Mouse (Mus musculus): Measurements from ENCODE around the gene Ube2h. TPM values are rescaled to one million over a fixed set of nuclear protein-coding genes. Genes with fewer than 3 reads are reported as not detected.
A peak's percentile ranks its signal among the peaks of the same experiment; 100 is the strongest.
"Not testable (repeated sequence)": the region's sequence is repeated elsewhere in the genome, so short reads cannot be mapped to it uniquely, and the experiment has no call there.

Gene Ube2h
- polyA plus RNA-seq, 1 experiment from 2014 or later = 40.1 TPM

- no peak for ATAC-seq (ENCODE audit: borderline replicate concordance, extremely low read depth, low FRiP score, low TSS enrichment)
- H3K27ac ChIP-seq = no peak overlapping the region
- WGBS = 47% methylated on average over 4 of the region's 4 CpGs
Observed at GRCm38 (mm10) chr6:30321002-30321401, 16.7 kb upstream of the Ube2h start.

GRCm38 (mm10) chr6:30319216-30319615, 14.9 kb upstream of the Ube2h start:
- H3K9me3 ChIP-seq = no peaks in the 10 kb centered on the region
- H3K4me1 ChIP-seq = no peaks in the 10 kb centered on the region
- no peak overlapping the region for H3K9ac ChIP-seq
- no peak overlapping the region for H3K27ac ChIP-seq
- no peak for ATAC-seq (ENCODE audit: borderline replicate concordance, extremely low read depth, low FRiP score, low TSS enrichment)
- no peaks in the 10 kb centered on the region for H3K36me3 ChIP-seq
- H3K27me3 ChIP-seq = no peaks in the 10 kb centered on the region
- 63% methylated on average over 5 of the region's 5 CpGs for WGBS
- H3K4me2 ChIP-seq = no peak overlapping the region
- no peak overlapping the region for H3K4me3 ChIP-seq

More at GRCm38 (mm10) chr6:30321002-30321401, 16.7 kb upstream of the Ube2h start:
- Histone ChIP-seq H3K4me2 (no peak overlapping the region), H3K9ac (no peak overlapping the region), H3K27me3 (no peaks in the 10 kb centered on the region), H3K36me3 (no peaks in the 10 kb centered on the region), H3K4me1 (no peaks in the 10 kb centered on the region), H3K9me3 (no peaks in the 10 kb centered on the region), H3K4me3 (no peak overlapping the region)

- Histone ChIP-seq H3K4me2 (no peak overlapping the region), H3K27me3 (no peaks in the 10 kb centered on the region), H3K4me1 (peaks cover 17% of the 10 kb centered on the region), H3K36me3 (no peaks in the 10 kb centered on the region), H3K4me3 (no peak overlapping the region), H3K9ac (no peak overlapping the region), H3K27ac (no peak overlapping the region), H3K9me3 (no peaks in the 10 kb centered on the region)
- ATAC-seq (ENCODE audit: borderline replicate concordance, extremely low read depth, low FRiP score, low TSS enrichment) = no peak
- WGBS = 18% methylated on average over 1 of the region's 1 CpGs
Observed at GRCm38 (mm10) chr6:30312006-30312405, 7.7 kb upstream of the Ube2h start.

- Histone ChIP-seq H3K4me2 (no peak overlapping the region), H3K36me3 (no peaks in the 10 kb centered on the region), H3K27me3 (no peaks in the 10 kb centered on the region), H3K4me1 (peaks cover 26% of the 10 kb centered on the region), H3K9me3 (no peaks in the 10 kb centered on the region), H3K9ac (no peak overlapping the region), H3K27ac (no peak overlapping the region), H3K4me3 (no peak overlapping the region)
- ATAC-seq (ENCODE audit: borderline replicate concordance, extremely low read depth, low FRiP score, low TSS enrichment) = no peak
- 48% methylated on average over 4 of the region's 4 CpGs for WGBS
Observed at GRCm38 (mm10) chr6:30308751-30309150, 4.4 kb upstream of the Ube2h start.

GRCm38 (mm10) chr6:30307691-30308090, 3.4 kb upstream of the Ube2h start:
- Histone ChIP-seq H3K4me3 (no peak overlapping the region), H3K4me2 (no peak overlapping the region; the same call in 1 of the 2 replicates), H3K27ac (peak overlapping the region; percentile 37), H3K36me3 (no peaks in the 10 kb centered on the region), H3K27me3 (no peaks in the 10 kb centered on the region), H3K9me3 (no peaks in the 10 kb centered on the region), H3K4me1 (peaks cover 26% of the 10 kb centered on the region), H3K9ac (no peak overlapping the region)
- 4% methylated on average over 9 of the region's 9 CpGs for WGBS
- peak; percentile 4; the same call in 1 of the 2 replicates for ATAC-seq (ENCODE audit: borderline replicate concordance, extremely low read depth, low FRiP score, low TSS enrichment)

- Histone ChIP-seq H3K4me2 (peak overlapping the region; percentile 85), H3K4me3 (peak overlapping the region; percentile 80), H3K4me1 (peaks cover 53% of the 10 kb centered on the region), H3K9ac (peak overlapping the region; percentile 82), H3K27ac (peak overlapping the region; percentile 94)
- H3K36me3 ChIP-seq, H3K27me3 ChIP-seq, H3K9me3 ChIP-seq: not testable (repeated sequence)
- WGBS = under 1% methylated on average over 49 of the region's 66 CpGs
- ATAC-seq (ENCODE audit: borderline replicate concordance, extremely low read depth, low FRiP score, low TSS enrichment) = peak; percentile 58
Observed at GRCm38 (mm10) chr6:30303771-30304398, 454 bp downstream of the Ube2h start.

GRCm38 (mm10) chr6:30302781-30303631, 1.3 kb downstream of the Ube2h start:
- ATAC-seq (ENCODE audit: borderline replicate concordance, extremely low read depth, low FRiP score, low TSS enrichment) = no peak
- no peaks in the 10 kb centered on the region for H3K9me3 ChIP-seq
- peak overlapping the region; percentile 94 for H3K27ac ChIP-seq
- 1% methylated on average over 11 of the region's 11 CpGs for WGBS
- peak overlapping the region; percentile 85 for H3K4me2 ChIP-seq
- H3K27me3 ChIP-seq = no peaks in the 10 kb centered on the region
- H3K4me3 ChIP-seq = peak overlapping the region; percentile 80
- H3K9ac ChIP-seq = peak overlapping the region; percentile 82
- H3K36me3 ChIP-seq = peaks cover 4% of the 10 kb centered on the region; the same call in 1 of the 2 replicates
- H3K4me1 ChIP-seq = peaks cover 46% of the 10 kb centered on the region

GRCm38 (mm10) chr6:30302156-30302555, 2.2 kb downstream of the Ube2h start:
- H3K4me1 ChIP-seq = peaks cover 38% of the 10 kb centered on the region
- peak overlapping the region; percentile 80 for H3K4me3 ChIP-seq
- WGBS = 12% methylated on average over 4 of the region's 4 CpGs
- H3K36me3 ChIP-seq = peaks cover 9% of the 10 kb centered on the region; the same call in 1 of the 2 replicates
- no peaks in the 10 kb centered on the region for H3K9me3 ChIP-seq
- H3K9ac ChIP-seq = peak overlapping the region; percentile 29
- no peaks in the 10 kb centered on the region for H3K27me3 ChIP-seq
- H3K27ac ChIP-seq = peak overlapping the region; percentile 67
- ATAC-seq (ENCODE audit: borderline replicate concordance, extremely low read depth, low FRiP score, low TSS enrichment) = no peak
- H3K4me2 ChIP-seq = peak overlapping the region; percentile 85

GRCm38 (mm10) chr6:30300901-30301300, 3.4 kb downstream of the Ube2h start:
- Histone ChIP-seq H3K4me1 (peaks cover 34% of the 10 kb centered on the region), H3K9me3 (no peaks in the 10 kb centered on the region), H3K9ac (no peak overlapping the region), H3K4me3 (peak overlapping the region; percentile 80), H3K36me3 (peaks cover 12% of the 10 kb centered on the region; the same call in 1 of the 2 replicates), H3K27me3 (no peaks in the 10 kb centered on the region), H3K4me2 (peak overlapping the region; percentile 85), H3K27ac (peak overlapping the region; percentile 67)
- ATAC-seq (ENCODE audit: borderline replicate concordance, extremely low read depth, low FRiP score, low TSS enrichment) = no peak
- WGBS = 15% methylated on average over 7 of the region's 7 CpGs

GRCm38 (mm10) chr6:30300372-30300771, 4.0 kb downstream of the Ube2h start:
- no peak overlapping the region for H3K9ac ChIP-seq
- ATAC-seq (ENCODE audit: borderline replicate concordance, extremely low read depth, low FRiP score, low TSS enrichment) = peak; percentile 74
- H3K4me1 ChIP-seq = peaks cover 34% of the 10 kb centered on the region
- H3K27me3 ChIP-seq = no peaks in the 10 kb centered on the region
- WGBS = under 1% methylated on average over 5 of the region's 5 CpGs
- peak overlapping the region; percentile 85 for H3K4me2 ChIP-seq
- H3K36me3 ChIP-seq = peaks cover 16% of the 10 kb centered on the region
- H3K27ac ChIP-seq = peak overlapping the region; percentile 67
- no peaks in the 10 kb centered on the region for H3K9me3 ChIP-seq
- peak overlapping the region; percentile 80 for H3K4me3 ChIP-seq

- ATAC-seq (ENCODE audit: borderline replicate concordance, extremely low read depth, low FRiP score, low TSS enrichment) = no peak
- Histone ChIP-seq H3K9ac (no peak overlapping the region), H3K27me3 (no peaks in the 10 kb centered on the region), H3K36me3 (peaks cover 17% of the 10 kb centered on the region), H3K4me1 (peaks cover 29% of the 10 kb centered on the region), H3K4me3 (no peak overlapping the region), H3K9me3 (no peaks in the 10 kb centered on the region), H3K27ac (peak overlapping the region; percentile 67), H3K4me2 (peak overlapping the region; percentile 85)
- 69% methylated on average over 5 of the region's 5 CpGs for WGBS
Observed at GRCm38 (mm10) chr6:30299683-30300082, 4.7 kb downstream of the Ube2h start.

- Histone ChIP-seq H3K27me3 (no peaks in the 10 kb centered on the region), H3K9me3 (no peaks in the 10 kb centered on the region), H3K9ac (no peak overlapping the region), H3K27ac (no peak overlapping the region), H3K36me3 (peaks cover 17% of the 10 kb centered on the region), H3K4me1 (peaks cover 27% of the 10 kb centered on the region), H3K4me3 (no peak overlapping the region), H3K4me2 (no peak overlapping the region)
- WGBS = 51% methylated on average over 1 of the region's 1 CpGs
- ATAC-seq (ENCODE audit: borderline replicate concordance, extremely low read depth, low FRiP score, low TSS enrichment) = no peak
Observed at GRCm38 (mm10) chr6:30299116-30299515, 5.2 kb downstream of the Ube2h start.

Measured in lung, embryonic 15.5 days (tissue).